Mouse (Mus musculus) CH12.LX (cell line): ENCODE measurements around the gene Nsun2. TPM values are rescaled to one million over a fixed set of nuclear protein-coding genes. Genes with fewer than 3 reads are reported as not detected.

ENCODE experiments used
- DNase-seq: peaks from one replicate; pipeline ENCODE4 v3.0.0-alpha.2; 2013; ENCODE audit errors: extremely low read depth
- H3K27ac ChIP-seq: 2 replicates; pipeline ENCODE4 v1.5.1; 2012; ENCODE audit warnings: low read depth, mild to moderate bottlenecking, control low read depth, moderate library complexity; ENCODE audit not compliant: insufficient read depth
- H3K27me3 ChIP-seq: replicated peaks from 2 replicates; pipeline ENCODE3; 2012; ENCODE audit warnings: inconsistent platforms
- H3K36me3 ChIP-seq, 2 experiments: replicated peaks in 1 of 2; 2 replicates each; pipeline versions ENCODE3 to v1.6.1; 2012; ENCODE audit warnings: inconsistent platforms in 1 of 2, low read length in 1 of 2, mild to moderate bottlenecking in 1 of 2, mixed read lengths in 1 of 2, moderate library complexity in 1 of 2; ENCODE audit not compliant: control insufficient read depth in 1 of 2, insufficient read depth in 1 of 2
- H3K4me1 ChIP-seq, 2 experiments: 2 replicates each; pipeline ENCODE4 v1.6.1; 2012; ENCODE audit warnings: inconsistent platforms in 1 of 2, moderate library complexity in 1 of 2; ENCODE audit not compliant: insufficient read depth in 2 of 2, control insufficient read depth in 1 of 2
- H3K4me2 ChIP-seq: 2 replicates; pipeline ENCODE4 v1.6.1; 2012; ENCODE audit warnings: low read depth, mild to moderate bottlenecking, control low read depth; ENCODE audit not compliant: poor library complexity, insufficient read depth, severe bottlenecking
- H3K4me3 ChIP-seq, 3 experiments: fragments of 150-350 bp in 1 of 3; sonication (generic) in 1 of 3; replicated peaks in 1 of 3; 2 replicates each; pipeline versions ENCODE3 to v1.5.1; 2011 to 2012; ENCODE audit warnings: low read depth in 2 of 3, low read length in 2 of 3, mild to moderate bottlenecking in 2 of 3, moderate library complexity in 2 of 3, control low read depth in 1 of 3, improper control_type of control experiment in 1 of 3, inconsistent platforms in 1 of 3, mixed read lengths in 1 of 3; ENCODE audit not compliant: poor library complexity in 1 of 3
- H3K79me2 ChIP-seq: replicated peaks from 2 replicates; pipeline ENCODE4 v1.6.1; 2012; ENCODE audit warnings: mild to moderate bottlenecking, moderate library complexity; ENCODE audit not compliant: control insufficient read depth, poor library complexity, insufficient read depth, severe bottlenecking; ENCODE audit errors: extremely low read depth
- H3K9ac ChIP-seq: 2 replicates; pipeline ENCODE4 v1.6.1; 2012; ENCODE audit warnings: low read depth, mild to moderate bottlenecking, control low read depth, moderate library complexity; ENCODE audit not compliant: insufficient read depth
- H3K9me3 ChIP-seq: replicated peaks from 2 replicates; pipeline ENCODE3; 2012; ENCODE audit warnings: low read length, inconsistent platforms, mixed read lengths
- BHLHE40 ChIP-seq: IDR thresholded peaks from 2 replicates; pipeline ENCODE4 v1.6.1; 2011; ENCODE audit warnings: mild to moderate bottlenecking, low read depth, low read length, improper control_type of control experiment
- CHD1 ChIP-seq: IDR thresholded peaks from 2 replicates; pipeline ENCODE4 v1.6.1; 2012; ENCODE audit warnings: low read depth, low read length, improper control_type of control experiment, inconsistent platforms
- CHD2 ChIP-seq: IDR thresholded peaks from 2 replicates; pipeline ENCODE4 v1.6.1; 2011; ENCODE audit warnings: low read length, improper control_type of control experiment
- CTCF ChIP-seq, 2 experiments: IDR thresholded peaks in 1 of 2; conservative IDR thresholded peaks in 1 of 2; 2 replicates each; pipeline ENCODE4 v1.5.1; 2011 to 2012; ENCODE audit warnings: low read depth in 2 of 2, low read length in 2 of 2, improper control_type of control experiment in 1 of 2, inconsistent platforms in 1 of 2, mild to moderate bottlenecking in 1 of 2, moderate library complexity in 1 of 2
- E2F4 ChIP-seq: IDR thresholded peaks from 2 replicates; pipeline ENCODE4 v1.6.1; 2011; ENCODE audit warnings: low read depth, low read length, improper control_type of control experiment; ENCODE audit not compliant: insufficient replicate concordance
- ELF1 ChIP-seq: IDR thresholded peaks from 2 replicates; pipeline ENCODE4 v1.6.1; 2014; ENCODE audit warnings: low read depth, mild to moderate bottlenecking, inconsistent platforms, low read length, improper control_type of control experiment
- EP300 ChIP-seq: IDR thresholded peaks from 2 replicates; pipeline ENCODE4 v1.6.1; 2011; ENCODE audit warnings: low read length, improper control_type of control experiment
- GABPA ChIP-seq: IDR thresholded peaks from 2 replicates; pipeline ENCODE4 v1.6.1; 2012; ENCODE audit warnings: low read depth, low read length, improper control_type of control experiment, inconsistent platforms; ENCODE audit not compliant: insufficient replicate concordance
- HCFC1 ChIP-seq: IDR thresholded peaks from 2 replicates; pipeline ENCODE4 v1.6.1; 2012; ENCODE audit warnings: low read depth, mild to moderate bottlenecking, inconsistent platforms, low read length, improper control_type of control experiment
- JUND ChIP-seq: conservative IDR thresholded peaks from 2 replicates; pipeline ENCODE4 v1.6.1; 2011; ENCODE audit warnings: low read depth, low read length, improper control_type of control experiment
- KAT2A ChIP-seq: IDR thresholded peaks from 2 replicates; pipeline ENCODE4 v1.6.1; 2012; ENCODE audit warnings: low read length, improper control_type of control experiment, inconsistent platforms; ENCODE audit not compliant: insufficient replicate concordance
- MAFK ChIP-seq: IDR thresholded peaks from 2 replicates; pipeline ENCODE4 v1.6.1; 2011; ENCODE audit warnings: low read length, improper control_type of control experiment; ENCODE audit not compliant: insufficient replicate concordance
- MEF2A ChIP-seq: IDR thresholded peaks from 2 replicates; pipeline ENCODE4 v1.6.1; 2014; ENCODE audit warnings: low read depth, mild to moderate bottlenecking, inconsistent platforms, low read length, improper control_type of control experiment, borderline replicate concordance
- MXI1 ChIP-seq: IDR thresholded peaks from 2 replicates; pipeline ENCODE4 v1.6.1; 2011; ENCODE audit warnings: mild to moderate bottlenecking, low read depth, low read length, improper control_type of control experiment
- NELFE ChIP-seq: IDR thresholded peaks from 2 replicates; pipeline ENCODE4 v1.6.1; 2011; ENCODE audit warnings: low read depth, low read length, improper control_type of control experiment
- NRF1 ChIP-seq: IDR thresholded peaks from 2 replicates; pipeline ENCODE4 v1.6.1; 2014; ENCODE audit warnings: low read depth, mild to moderate bottlenecking, inconsistent platforms, low read length, improper control_type of control experiment, moderate library complexity
- PAX5 ChIP-seq: IDR thresholded peaks from 2 replicates; pipeline ENCODE4 v1.6.1; 2012; ENCODE audit warnings: low read length, inconsistent platforms, mixed read lengths
- POLR2A ChIP-seq: IDR thresholded peaks from 2 replicates; pipeline ENCODE4 v1.6.1; 2011; ENCODE audit warnings: low read depth, mild to moderate bottlenecking, improper control_type of control experiment, low read length
- POLR2AphosphoS2 ChIP-seq: IDR thresholded peaks from 2 replicates; pipeline ENCODE4 v1.6.1; 2011; ENCODE audit warnings: low read depth, low read length, improper control_type of control experiment
- RAD21 ChIP-seq: IDR thresholded peaks from 2 replicates; pipeline ENCODE4 v1.6.1; 2011; ENCODE audit warnings: low read depth, mild to moderate bottlenecking, low read length, improper control_type of control experiment, moderate library complexity
- RCOR1 ChIP-seq: conservative IDR thresholded peaks from 2 replicates; pipeline ENCODE4 v1.6.1; 2012; ENCODE audit warnings: low read depth, mild to moderate bottlenecking, inconsistent platforms, low read length, improper control_type of control experiment
- SIN3A ChIP-seq: IDR thresholded peaks from 2 replicates; pipeline ENCODE4 v1.6.1; 2012; ENCODE audit warnings: low read length, improper control_type of control experiment, inconsistent platforms
- SMC3 ChIP-seq: IDR thresholded peaks from 2 replicates; pipeline ENCODE4 v1.6.1; 2011; ENCODE audit warnings: low read depth, low read length, improper control_type of control experiment
- TBP ChIP-seq: conservative IDR thresholded peaks from 2 replicates; pipeline ENCODE4 v1.6.1; 2011; ENCODE audit warnings: low read depth, low read length, improper control_type of control experiment
- UBTF ChIP-seq: IDR thresholded peaks from 2 replicates; pipeline ENCODE4 v1.6.1; 2012; ENCODE audit warnings: low read depth, mild to moderate bottlenecking, inconsistent platforms, low read length, improper control_type of control experiment, moderate library complexity
- USF1 ChIP-seq: IDR thresholded peaks from 2 replicates; pipeline ENCODE4 v1.6.1; 2014; ENCODE audit warnings: low read depth, mild to moderate bottlenecking, inconsistent platforms, low read length, improper control_type of control experiment
- USF2 ChIP-seq: conservative IDR thresholded peaks from 2 replicates; pipeline ENCODE4 v1.6.1; 2011; ENCODE audit warnings: low read depth, low read length, improper control_type of control experiment
- ZC3H11A ChIP-seq: IDR thresholded peaks from 2 replicates; pipeline ENCODE4 v1.6.1; 2012; ENCODE audit warnings: low read depth, mild to moderate bottlenecking, inconsistent platforms, low read length, improper control_type of control experiment
- ZKSCAN1 ChIP-seq: IDR thresholded peaks from 2 replicates; pipeline ENCODE4 v1.6.1; 2012; ENCODE audit warnings: low read depth, inconsistent platforms, low read length, improper control_type of control experiment, borderline replicate concordance
- ZNF384 ChIP-seq: IDR thresholded peaks from 2 replicates; pipeline ENCODE4 v1.6.1; 2012; ENCODE audit warnings: low read depth, low read length, improper control_type of control experiment, inconsistent platforms
- dilution Hi-C: fragments of 300-500 bp; cut with MboI; formaldehyde crosslinking; loops from 2 replicates; pipeline ENCODE4 v1.14.3; 2020; ENCODE audit warnings: low sequenced_read_pairs; ENCODE audit not compliant: extremely low pct_unique_long_range_greater_than_20kb, extremely low pct_ligation_motif_present
- in situ Hi-C: fragments of 300-500 bp; cut with MboI; formaldehyde crosslinking; loops from 3 replicates; pipeline ENCODE4 v1.14.3; 2019; ENCODE audit warnings: low sequenced_read_pairs, low pct_ligation_motif_present, low pct_unique_long_range_greater_than_20kb, mixed read lengths
- polyA plus RNA-seq: library from polyadenylated mRNA; unstranded; fragments of >175 nt; gene quantifications from 2 replicates; pipeline ENCODE4 v1.2.1, GENCODE M21; 2012; ENCODE audit warnings: low read depth; ENCODE audit not compliant: insufficient read length
- total RNA-seq, 2 experiments: library from RNA; depleted of rRNA; stranded (reverse); fragments of 300-350 nt in 1 of 2; fragments of >200 nt in 1 of 2; gene quantifications; 2 replicates each; pipeline ENCODE4 v1.2.3; 2012 to 2014

Gene Nsun2
- total and polyA plus RNA-seq, 3 experiments, result 178 to 292 (median 279) TPM

DNA sequence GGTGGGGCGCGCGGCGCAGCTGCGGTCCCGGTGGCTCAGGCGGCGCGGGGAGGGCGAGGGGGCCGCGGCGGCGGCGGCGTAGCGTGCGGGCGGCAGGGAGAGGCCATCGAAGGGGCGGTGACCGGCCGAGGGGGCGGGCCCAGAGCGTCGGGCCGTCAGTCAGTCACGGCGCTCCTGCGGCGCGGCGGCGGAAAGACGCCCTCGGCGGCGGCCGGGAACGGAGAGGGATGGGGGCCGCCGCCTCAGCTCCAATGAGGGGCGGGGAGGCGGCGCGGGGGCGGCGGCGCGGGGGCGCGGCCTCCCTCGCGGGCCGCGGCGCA is 748 bp downstream of the Nsun2 start, which contains the start of gene Tent4a:
Gene Tent4a, minus strand, starts transcription at position 284 of the 320 bp plus-strand sequence.
- in situ Hi-C loops, result no loop called here
- no peaks in the 10 kb centered on the region for H3K9me3 ChIP-seq
- H3K4me1 ChIP-seq, result peaks cover 12 to 45% of the 10 kb centered on the region in 2 experiments
- dilution Hi-C loops, result no loop called here
- peaks cover 5 to 28% of the 10 kb centered on the region in 2 experiments for H3K36me3 ChIP-seq
- H3K4me3 ChIP-seq, result peak within 1 kb of the TSS; percentile 87 to 96 (median 91)
- TF ChIP-seq ELF1 (no peak), SMC3 (no peak), MAFK (no peak), MEF2A (no peak), USF2 (no peak), ZC3H11A (no peak), TBP (no peak)
- H3K27me3 ChIP-seq, result no peaks in the 10 kb centered on the region
- peaks cover 21% of the 10 kb centered on the region for H3K79me2 ChIP-seq
- H3K27ac ChIP-seq, result peak within 1 kb of the TSS; percentile 65
- peak within 1 kb of the TSS; percentile 89 for H3K4me2 ChIP-seq
- DNase-seq, result no peak
- peak within 1 kb of the TSS; percentile 81 for H3K9ac ChIP-seq

DNA sequence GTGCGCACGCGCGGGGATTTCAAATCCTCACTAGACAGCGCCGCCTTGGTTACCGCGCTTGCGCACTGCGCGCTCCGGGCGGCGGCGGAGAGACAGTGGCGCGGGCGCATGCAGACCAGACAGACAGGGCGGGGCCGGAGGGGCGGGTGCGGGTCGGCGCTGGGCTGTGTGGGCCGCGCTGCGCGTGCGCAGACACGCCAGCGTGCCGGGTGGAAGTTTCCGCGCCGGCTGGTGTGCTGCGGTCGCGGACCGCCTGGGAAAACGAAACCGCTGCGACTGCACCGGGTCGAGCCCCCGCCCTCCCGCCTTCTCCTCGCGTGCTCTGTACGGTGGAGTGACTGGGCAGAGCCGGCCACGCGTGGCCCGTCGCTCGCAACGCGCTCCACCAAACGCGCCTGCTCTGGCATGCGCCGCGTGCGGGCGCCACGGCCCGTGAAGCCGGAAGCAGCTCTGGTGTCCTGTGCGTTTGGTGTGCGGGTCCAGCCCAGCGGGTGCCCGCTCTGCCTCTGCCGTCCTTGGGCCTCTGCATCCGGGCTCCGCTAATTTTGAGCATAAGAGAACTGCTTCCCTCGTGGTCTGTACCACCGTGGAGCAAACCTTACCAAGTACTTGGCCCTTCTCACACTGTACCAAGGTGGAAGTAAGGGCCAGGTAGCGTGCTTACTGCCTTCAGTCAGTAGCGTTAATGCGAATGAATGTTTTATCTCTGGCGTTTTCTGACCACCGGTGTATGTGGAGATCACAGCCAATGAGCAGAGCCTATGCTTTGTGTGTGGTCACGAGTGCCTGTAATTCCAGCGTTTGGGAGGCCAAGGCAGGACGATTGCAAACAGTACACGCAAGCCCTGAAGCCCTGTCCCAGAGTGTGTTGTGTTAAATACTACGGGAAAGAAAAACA is 1.4 kb downstream of the Nsun2 start:
- Histone ChIP-seq H3K4me1 (peaks cover 12 to 43% of the 10 kb centered on the region in 2 experiments), H3K9ac (peak overlapping the region; percentile 81)
- in situ Hi-C loops, result no loop called here
- peak; percentile 94 for TF ChIP-seq NRF1
- TF ChIP-seq PAX5, result no peak
- TF ChIP-seq BHLHE40, result peak; percentile 93
- peak; percentile 80 for TF ChIP-seq POLR2A
- TF ChIP-seq USF1, result no peak
- no peak for TF ChIP-seq CHD2
- peak; percentile 7; the same call in 1 of the 2 replicates for TF ChIP-seq HCFC1
- TF ChIP-seq SMC3, result no peak
- peak; percentile 89 for TF ChIP-seq MXI1
- TF ChIP-seq NELFE, result peak; percentile 64; the same call in 1 of the 2 replicates
- TF ChIP-seq UBTF, result no peak
- no peak for TF ChIP-seq CTCF (conservative IDR thresholded peaks at IDR 0.05 in 1 of 2, IDR thresholded peaks at IDR 0.05 in 1 of 2; ENCODE audit: low read depth in 2 of 2, low read length in 2 of 2)
- no peak for TF ChIP-seq RCOR1
- TF ChIP-seq TBP, result 0 out of 2 replicates have a peak, but pooled peaks have one; percentile 12
- peak; percentile 42 for TF ChIP-seq ELF1
- no peak for TF ChIP-seq ZC3H11A
- no peak for TF ChIP-seq KAT2A
- TF ChIP-seq SIN3A, result no peak
- TF ChIP-seq POLR2AphosphoS2, result no peak
- TF ChIP-seq GABPA, result no peak
- no peak for TF ChIP-seq MAFK
- TF ChIP-seq EP300, result 0 out of 2 replicates have a peak, but pooled peaks have one; percentile 15
- no peak for TF ChIP-seq MEF2A
- TF ChIP-seq CHD1, result no peak
- TF ChIP-seq JUND, result no peak
- no peak for TF ChIP-seq ZNF384
- no peak for TF ChIP-seq RAD21
- no peak for TF ChIP-seq E2F4
- TF ChIP-seq USF2, result no peak
- TF ChIP-seq ZKSCAN1, result no peak

More for the DNA sequence above, 1.4 kb downstream of the Nsun2 start:
- dilution Hi-C loops, result no loop called here
- H3K9me3 ChIP-seq, result no peaks in the 10 kb centered on the region
- peak overlapping the region; percentile 72 to 96 (median 91) for H3K4me3 ChIP-seq
- peaks cover 21% of the 10 kb centered on the region for H3K79me2 ChIP-seq
- peaks cover 5 to 23% of the 10 kb centered on the region in 2 experiments for H3K36me3 ChIP-seq
- peak; percentile 94 for DNase-seq
- H3K27ac ChIP-seq, result peak overlapping the region; percentile 65
- H3K27me3 ChIP-seq, result no peaks in the 10 kb centered on the region
- peak overlapping the region; percentile 48 for H3K4me2 ChIP-seq
